ENCODE assay signal across 11 mouse cellular contexts in genomic region chr14:59550841-59551240, GRCm38 (mm10). TPM values are rescaled to one million over a fixed set of nuclear protein-coding genes. Genes with fewer than 3 reads are reported as not detected.
DNase-seq lines count a peak whose midpoint lies in the region; ATAC-seq and TF ChIP-seq lines count a peak whose summit lies in the region.
"Had no signal": no experiment of that assay in that cellular context is flagged by ENCODE, and none has a peak within 500 bp of the region (broad histone marks: within the 10 kb centered on the region; RNA-seq: fewer than 3 reads in every experiment).

No protein-coding gene starts in this region.

- TF ChIP-seq CTCF in gastrocnemius, adult 2 months (IDR thresholded peaks at IDR 0.05): no peak

- WGBS in midbrain, embryonic 15.5 days: 84% methylated on average over 2 of the region's 2 CpGs
- WGBS in midbrain, embryonic 16.5 days: 87% methylated on average over 2 of the region's 2 CpGs

- no peaks in the 10 kb centered on the region for H3K27me3 ChIP-seq in midbrain, embryonic 15.5 days (replicated peaks)
- H3K27me3 ChIP-seq in midbrain, embryonic 16.5 days (ENCODE audit: control insufficient read depth, insufficient read depth, low read depth, low read length): no peaks in the 10 kb centered on the region
- H3K27me3 ChIP-seq: liver, embryonic 13.5 days had no signal

- no peaks in the 10 kb centered on the region for H3K9me3 ChIP-seq in midbrain, embryonic 15.5 days
- no peaks in the 10 kb centered on the region for H3K9me3 ChIP-seq in midbrain, embryonic 16.5 days (replicated peaks; ENCODE audit: control insufficient read depth, low read length, poor library complexity, severe bottlenecking)
- H3K9me3 ChIP-seq: liver, embryonic 13.5 days had no signal

- H3K4me3 ChIP-seq in gastrocnemius, adult 2 months: no peak overlapping the region
- H3K4me3 ChIP-seq in midbrain, embryonic 15.5 days: no peak overlapping the region
- H3K4me3 ChIP-seq in midbrain, embryonic 16.5 days (ENCODE audit: low read depth, low read length): no peak overlapping the region
- H3K4me3 ChIP-seq: liver, embryonic 13.5 days had no signal

- peak; percentile 33 for DNase-seq in gastrocnemius, adult 2 months
- DNase-seq in gastrocnemius, postnatal 36 days: no peak
- DNase-seq in ovary, adult 18-20 months (ENCODE audit: low spot score): peak; percentile 31
- DNase-seq in ovary, postnatal 10 days (ENCODE audit: low spot score): no peak
- DNase-seq in kidney, adult 9 months: peak; percentile 63
- DNase-seq in testis, postnatal 10 days (ENCODE audit: low spot score): peak; percentile 64
- DNase-seq: cerebellum, adult 8-10 months; liver, embryonic 13.5 days; thymus, adult 18-20 months had no signal

- no peak for ATAC-seq in midbrain, embryonic 15.5 days (replicated peaks)
- no peak for ATAC-seq in midbrain, embryonic 16.5 days

- intact Hi-C loops in gastrocnemius, adult 2 months (cut with DNase I): loop anchor here (10.0 kb wide), 1 partner anchor 146 kb away; no protein-coding TSS in a partner anchor
- intact Hi-C loops in gastrocnemius, postnatal 36 days (cut with DNase I): no loop called here

- H3K36me3 ChIP-seq in midbrain, embryonic 15.5 days (replicated peaks): no peaks in the 10 kb centered on the region
- no peaks in the 10 kb centered on the region for H3K36me3 ChIP-seq in midbrain, embryonic 16.5 days (ENCODE audit: control insufficient read depth, insufficient read depth, low read length)
- H3K36me3 ChIP-seq: liver, embryonic 13.5 days had no signal

- H3K27ac ChIP-seq in gastrocnemius, adult 2 months: peak overlapping the region; percentile 76
- H3K27ac ChIP-seq in midbrain, embryonic 15.5 days: no peak overlapping the region
- no peak overlapping the region for H3K27ac ChIP-seq in midbrain, embryonic 16.5 days (ENCODE audit: low read length)
- H3K27ac ChIP-seq: liver, embryonic 13.5 days had no signal

- H3K9ac ChIP-seq in midbrain, embryonic 15.5 days: no peak overlapping the region
- no peak overlapping the region for H3K9ac ChIP-seq in midbrain, embryonic 16.5 days (ENCODE audit: low read depth, low read length)
- H3K9ac ChIP-seq: liver, embryonic 13.5 days had no signal

- no peak overlapping the region for H3K4me2 ChIP-seq in midbrain, embryonic 15.5 days
- H3K4me2 ChIP-seq in midbrain, embryonic 16.5 days (ENCODE audit: low read length): no peak overlapping the region
- H3K4me2 ChIP-seq: liver, embryonic 13.5 days had no signal

- no peaks in the 10 kb centered on the region for H3K4me1 ChIP-seq in midbrain, embryonic 15.5 days
- no peaks in the 10 kb centered on the region for H3K4me1 ChIP-seq in midbrain, embryonic 16.5 days (ENCODE audit: control insufficient read depth, insufficient read depth, low read length)

RNA-seq across cellular contexts. Expression of gene Cdadc1, which starts 46.9 kb away (rescaled TPM):
- 10 to 100 TPM; 29.4 to 36.3 TPM for total RNA-seq in gastrocnemius, adult 2 months (2021)
- 10 to 100 TPM; 29.3 to 38.0 TPM for total RNA-seq in gastrocnemius, postnatal 36 days (2021)
- polyA plus RNA-seq in midbrain, embryonic 15.5 days (2015; fragmentation: Nextera tagmentation; extraction: Ambion mirVana): 36.7 and 37.1 TPM in 2 replicates
- 31.8 and 33.6 TPM in 2 replicates for polyA plus RNA-seq in midbrain, embryonic 16.5 days (2015; fragmentation: Nextera tagmentation; extraction: Ambion mirVana)

Comparison
In these comparisons a context has a peak if more than half of its experiments do, and no peak if none do; other contexts are left out.
1. DNase-seq: peak in gastrocnemius, adult 2 months (single experiment), ovary, adult 18-20 months (single experiment), kidney, adult 9 months (single experiment) and testis, postnatal 10 days (single experiment); none in gastrocnemius, postnatal 36 days (0 of 2) and ovary, postnatal 10 days (single experiment).